Mouse (Mus musculus) left cerebral cortex, adult 2 months (tissue): ENCODE measurements at regions not wholly inside any gene's neighbourhood (a gene's known extent, or its start where the extent isn't known, plus 50 kb on each side); places are given as distances from the start of the nearest gene placed in this dataset.
A peak's percentile ranks its signal among the peaks of the same experiment; 100 is the strongest.

ENCODE experiments used
- DNase-seq, 2 experiments: peaks; one replicate each; pipeline ENCODE4 v3.0.0; 2021 to 2022; ENCODE audit warnings: low spot score in 2 of 2, mixed read lengths in 1 of 2; ENCODE audit errors: extremely low spot score in 1 of 2
- H3K27ac ChIP-seq: fragments of 200-600 bp; 2 replicates; pipeline ENCODE4 v1.8.1; 2022
- H3K4me3 ChIP-seq: fragments of 200-600 bp; 2 replicates; pipeline ENCODE4 v1.8.1; 2022
- CTCF ChIP-seq: fragments of 200-600 bp; IDR thresholded peaks from 2 replicates; pipeline ENCODE4 v1.8.1; 2022; ENCODE audit warnings: antibody characterized with exemption, mild to moderate bottlenecking, moderate library complexity
- intact Hi-C: fragments of 180-260 bp; cut with DNase I; formaldehyde crosslinking; loops from one replicate; pipeline ENCODE4 v1.15.1; 2025

- no peak overlapping the region for H3K4me3 ChIP-seq
- no peak for DNase-seq
- intact Hi-C loops, result no loop called here
- no peak for TF ChIP-seq CTCF
- H3K27ac ChIP-seq, result no peak overlapping the region
Observed at GRCm38 (mm10) chr15:29199988-29200387, 972.4 kb upstream of the Ctnnd2 start.

GRCm38 (mm10) chr15:29223667-29224066 lies 948.7 kb upstream of the Ctnnd2 start:
- no peak overlapping the region for H3K4me3 ChIP-seq
- no peak for TF ChIP-seq CTCF
- DNase-seq, result no peak
- H3K27ac ChIP-seq, result no peak overlapping the region
- intact Hi-C loops, result no loop called here

GRCm38 (mm10) chr15:29226889-29227288 lies 945.5 kb upstream of the Ctnnd2 start:
- intact Hi-C loops, result no loop called here
- H3K4me3 ChIP-seq, result no peak overlapping the region
- TF ChIP-seq CTCF, result no peak
- H3K27ac ChIP-seq, result no peak overlapping the region
- no peak for DNase-seq

GRCm38 (mm10) chr15:29234635-29235034 lies 937.8 kb upstream of the Ctnnd2 start:
- DNase-seq, result no peak
- intact Hi-C loops, result no loop called here
- peak; percentile 20 for TF ChIP-seq CTCF
- Histone ChIP-seq H3K27ac (no peak overlapping the region), H3K4me3 (no peak overlapping the region)

- no peak for TF ChIP-seq CTCF
- DNase-seq, result peak in 1 of 2 experiments; percentile 15
- Histone ChIP-seq H3K4me3 (no peak overlapping the region), H3K27ac (no peak overlapping the region)
- intact Hi-C loops, result no loop called here
Observed at GRCm38 (mm10) chr15:29255152-29255551, 917.2 kb upstream of the Ctnnd2 start.

- Histone ChIP-seq H3K4me3 (no peak overlapping the region), H3K27ac (no peak overlapping the region)
- intact Hi-C loops, result no loop called here
- TF ChIP-seq CTCF, result no peak
- DNase-seq, result no peak
Observed at GRCm38 (mm10) chr15:29266767-29267166, 905.6 kb upstream of the Ctnnd2 start.

GRCm38 (mm10) chr15:29296454-29296853 lies 875.9 kb upstream of the Ctnnd2 start:
- DNase-seq, result no peak
- Histone ChIP-seq H3K4me3 (no peak overlapping the region), H3K27ac (no peak overlapping the region)
- intact Hi-C loops, result no loop called here
- no peak for TF ChIP-seq CTCF
